Mouse (Mus musculus): Measurements from ENCODE around the gene Dab1. TPM values are rescaled to one million over a fixed set of nuclear protein-coding genes. Genes with fewer than 3 reads are reported as not detected.

The Dab1 gene
- polyA plus RNA-seq, 1 experiment: 0.26 TPM

- H3K36me3 ChIP-seq (ENCODE audit: control insufficient read depth, insufficient read depth, low read length): no peaks in the 10 kb centered on the region
- no peaks in the 10 kb centered on the region for H3K4me1 ChIP-seq (ENCODE audit: control insufficient read depth, insufficient read depth, insufficient read length)
- H3K4me3 ChIP-seq (ENCODE audit: extremely low read depth, insufficient read depth, insufficient read length): no peak overlapping the region
- no peaks in the 10 kb centered on the region for H3K27me3 ChIP-seq (ENCODE audit: control insufficient read depth, insufficient read depth, low read length)
- DNase-seq (ENCODE audit: low read depth in 1 of 2, low spot score in 2 of 2): no peak
- H3K27ac ChIP-seq (ENCODE audit: insufficient read depth, low read length): no peak overlapping the region
- 90% methylated on average over 4 of the region's 4 CpGs for WGBS
- no peak for TF ChIP-seq POLR2A (IDR thresholded peaks at IDR 0.05; ENCODE audit: low read depth, low read length)
- TF ChIP-seq CTCF (IDR thresholded peaks at IDR 0.05; ENCODE audit: extremely low read depth, insufficient read depth, insufficient read length, insufficient replicate concordance): no peak
Measured at GRCm38 (mm10) chr4:104637016-104637415, 1017.9 kb downstream of the Dab1 start.

- TF ChIP-seq CTCF (IDR thresholded peaks at IDR 0.05; ENCODE audit: extremely low read depth, insufficient read depth, insufficient read length, insufficient replicate concordance) (no peak), POLR2A (IDR thresholded peaks at IDR 0.05; ENCODE audit: low read depth, low read length) (no peak)
- H3K27me3 ChIP-seq (ENCODE audit: control insufficient read depth, insufficient read depth, low read length): no peaks in the 10 kb centered on the region
- H3K4me1 ChIP-seq (ENCODE audit: control insufficient read depth, insufficient read depth, insufficient read length): no peaks in the 10 kb centered on the region
- no peaks in the 10 kb centered on the region for H3K36me3 ChIP-seq (ENCODE audit: control insufficient read depth, insufficient read depth, low read length)
- H3K27ac ChIP-seq (ENCODE audit: insufficient read depth, low read length): no peak overlapping the region
- no peak for DNase-seq (ENCODE audit: low read depth in 1 of 2, low spot score in 2 of 2)
- no peak overlapping the region for H3K4me3 ChIP-seq (ENCODE audit: extremely low read depth, insufficient read depth, insufficient read length)
- WGBS: 96% methylated on average over 5 of the region's 5 CpGs
Measured at GRCm38 (mm10) chr4:104640617-104641016, 1021.5 kb downstream of the Dab1 start.

GRCm38 (mm10) chr4:104642761-104643469 is 1023.8 kb downstream of the Dab1 start:
- Histone ChIP-seq H3K4me1 (ENCODE audit: control insufficient read depth, insufficient read depth, insufficient read length) (no peaks in the 10 kb centered on the region), H3K27ac (ENCODE audit: insufficient read depth, low read length) (no peak overlapping the region), H3K27me3 (ENCODE audit: control insufficient read depth, insufficient read depth, low read length) (no peaks in the 10 kb centered on the region), H3K4me3 (ENCODE audit: extremely low read depth, insufficient read depth, insufficient read length) (no peak overlapping the region), H3K36me3 (ENCODE audit: control insufficient read depth, insufficient read depth, low read length) (no peaks in the 10 kb centered on the region)
- TF ChIP-seq POLR2A (IDR thresholded peaks at IDR 0.05; ENCODE audit: low read depth, low read length): no peak
- no peak for TF ChIP-seq CTCF (IDR thresholded peaks at IDR 0.05; ENCODE audit: extremely low read depth, insufficient read depth, insufficient read length, insufficient replicate concordance)
- no peak for DNase-seq (ENCODE audit: low read depth in 1 of 2, low spot score in 2 of 2)
- 82% methylated on average over 8 of the region's 8 CpGs for WGBS

- no peak overlapping the region for H3K4me3 ChIP-seq (ENCODE audit: extremely low read depth, insufficient read depth, insufficient read length)
- TF ChIP-seq POLR2A (IDR thresholded peaks at IDR 0.05; ENCODE audit: low read depth, low read length) (no peak), CTCF (IDR thresholded peaks at IDR 0.05; ENCODE audit: extremely low read depth, insufficient read depth, insufficient read length, insufficient replicate concordance) (no peak)
- DNase-seq (ENCODE audit: low read depth in 1 of 2, low spot score in 2 of 2): no peak
- no peaks in the 10 kb centered on the region for H3K36me3 ChIP-seq (ENCODE audit: control insufficient read depth, insufficient read depth, low read length)
- H3K4me1 ChIP-seq (ENCODE audit: control insufficient read depth, insufficient read depth, insufficient read length): no peaks in the 10 kb centered on the region
- H3K27me3 ChIP-seq (ENCODE audit: control insufficient read depth, insufficient read depth, low read length): no peaks in the 10 kb centered on the region
- no peak overlapping the region for H3K27ac ChIP-seq (ENCODE audit: insufficient read depth, low read length)
- WGBS: 75% methylated on average over 6 of the region's 6 CpGs
Measured at GRCm38 (mm10) chr4:104643534-104644356, 1024.6 kb downstream of the Dab1 start.

GRCm38 (mm10) chr4:104644357-104644630 is 1025.1 kb downstream of the Dab1 start:
- 89% methylated on average over 3 of the region's 3 CpGs for WGBS
- TF ChIP-seq CTCF (IDR thresholded peaks at IDR 0.05; ENCODE audit: extremely low read depth, insufficient read depth, insufficient read length, insufficient replicate concordance): no peak
- H3K36me3 ChIP-seq (ENCODE audit: control insufficient read depth, insufficient read depth, low read length): no peaks in the 10 kb centered on the region
- H3K4me1 ChIP-seq (ENCODE audit: control insufficient read depth, insufficient read depth, insufficient read length): no peaks in the 10 kb centered on the region
- no peak overlapping the region for H3K27ac ChIP-seq (ENCODE audit: insufficient read depth, low read length)
- H3K27me3 ChIP-seq (ENCODE audit: control insufficient read depth, insufficient read depth, low read length): no peaks in the 10 kb centered on the region
- no peak overlapping the region for H3K4me3 ChIP-seq (ENCODE audit: extremely low read depth, insufficient read depth, insufficient read length)
- no peak for DNase-seq (ENCODE audit: low read depth in 1 of 2, low spot score in 2 of 2)

GRCm38 (mm10) chr4:104644862-104645261 is 1025.7 kb downstream of the Dab1 start:
- no peak overlapping the region for H3K27ac ChIP-seq (ENCODE audit: insufficient read depth, low read length)
- 94% methylated on average over 4 of the region's 4 CpGs for WGBS
- TF ChIP-seq POLR2A (IDR thresholded peaks at IDR 0.05; ENCODE audit: low read depth, low read length) (no peak), CTCF (IDR thresholded peaks at IDR 0.05; ENCODE audit: extremely low read depth, insufficient read depth, insufficient read length, insufficient replicate concordance) (no peak)
- DNase-seq (ENCODE audit: low read depth in 1 of 2, low spot score in 2 of 2): no peak
- H3K27me3 ChIP-seq (ENCODE audit: control insufficient read depth, insufficient read depth, low read length): no peaks in the 10 kb centered on the region
- H3K4me3 ChIP-seq (ENCODE audit: extremely low read depth, insufficient read depth, insufficient read length): no peak overlapping the region
- no peaks in the 10 kb centered on the region for H3K36me3 ChIP-seq (ENCODE audit: control insufficient read depth, insufficient read depth, low read length)
- H3K4me1 ChIP-seq (ENCODE audit: control insufficient read depth, insufficient read depth, insufficient read length): no peaks in the 10 kb centered on the region

- WGBS: 86% methylated on average over 6 of the region's 6 CpGs
- DNase-seq (ENCODE audit: low read depth in 1 of 2, low spot score in 2 of 2): no peak
- no peak overlapping the region for H3K4me3 ChIP-seq (ENCODE audit: extremely low read depth, insufficient read depth, insufficient read length)
- H3K27ac ChIP-seq (ENCODE audit: insufficient read depth, low read length): no peak overlapping the region
- H3K4me1 ChIP-seq (ENCODE audit: control insufficient read depth, insufficient read depth, insufficient read length): no peaks in the 10 kb centered on the region
- H3K36me3 ChIP-seq (ENCODE audit: control insufficient read depth, insufficient read depth, low read length): no peaks in the 10 kb centered on the region
- TF ChIP-seq CTCF (IDR thresholded peaks at IDR 0.05; ENCODE audit: extremely low read depth, insufficient read depth, insufficient read length, insufficient replicate concordance): no peak
- TF ChIP-seq POLR2A (IDR thresholded peaks at IDR 0.05; ENCODE audit: low read depth, low read length): no peak
- H3K27me3 ChIP-seq (ENCODE audit: control insufficient read depth, insufficient read depth, low read length): no peaks in the 10 kb centered on the region
Measured at GRCm38 (mm10) chr4:104651761-104652160, 1032.6 kb downstream of the Dab1 start.

Data from spleen, adult 2 months (tissue).